Mouse (Mus musculus) testis, adult 2 months (tissue): ENCODE results near the gene Efcab11. TPM values are rescaled to one million over a fixed set of nuclear protein-coding genes. Genes with fewer than 3 reads are reported as not detected.

Experiments
- H3K27ac ChIP-seq: fragments of 200-500 bp; 2 replicates; pipeline ENCODE4 v1.5.1; 2012; ENCODE audit warnings: low read depth, low read length; ENCODE audit not compliant: control insufficient read depth, insufficient read depth
- H3K27me3 ChIP-seq: fragments of 200-500 bp; 2 replicates; pipeline ENCODE4 v1.6.1; 2012; ENCODE audit warnings: mild to moderate bottlenecking, low read length, moderate library complexity; ENCODE audit not compliant: control insufficient read depth, insufficient read depth
- H3K36me3 ChIP-seq: fragments of 200-500 bp; 2 replicates; pipeline ENCODE4 v1.6.1; 2012; ENCODE audit warnings: mild to moderate bottlenecking, low read length; ENCODE audit not compliant: control insufficient read depth, insufficient read depth
- H3K4me1 ChIP-seq: fragments of 200-500 bp; 2 replicates; pipeline ENCODE4 v1.6.1; 2012; ENCODE audit warnings: low read length; ENCODE audit not compliant: control insufficient read depth, insufficient read depth
- H3K4me3 ChIP-seq: fragments of 200-500 bp; 2 replicates; pipeline ENCODE4 v1.5.1; 2012; ENCODE audit warnings: low read depth, mild to moderate bottlenecking, low read length, moderate library complexity, mixed read lengths; ENCODE audit not compliant: control insufficient read depth
- CTCF ChIP-seq: fragments of 200-500 bp; IDR thresholded peaks from 2 replicates; pipeline ENCODE4 v1.5.1; 2012; ENCODE audit warnings: low read depth, mild to moderate bottlenecking, inconsistent platforms, low read length, moderate library complexity; ENCODE audit not compliant: control insufficient read depth, insufficient read depth, insufficient replicate concordance
- POLR2A ChIP-seq: fragments of 200-500 bp; IDR thresholded peaks from 2 replicates; pipeline ENCODE4 v1.6.1; 2012; ENCODE audit warnings: low read depth, mild to moderate bottlenecking, inconsistent platforms, low read length, moderate library complexity; ENCODE audit not compliant: control insufficient read depth
- polyA plus RNA-seq: library from polyadenylated mRNA; depleted of rRNA; stranded (reverse); fragments of >200 nt; gene quantifications from 2 replicates; pipeline ENCODE4 v1.2.3, GENCODE M21; 2012

The Efcab11 gene
- polyA plus RNA-seq, 1 experiment = 7.1 TPM

DNA sequence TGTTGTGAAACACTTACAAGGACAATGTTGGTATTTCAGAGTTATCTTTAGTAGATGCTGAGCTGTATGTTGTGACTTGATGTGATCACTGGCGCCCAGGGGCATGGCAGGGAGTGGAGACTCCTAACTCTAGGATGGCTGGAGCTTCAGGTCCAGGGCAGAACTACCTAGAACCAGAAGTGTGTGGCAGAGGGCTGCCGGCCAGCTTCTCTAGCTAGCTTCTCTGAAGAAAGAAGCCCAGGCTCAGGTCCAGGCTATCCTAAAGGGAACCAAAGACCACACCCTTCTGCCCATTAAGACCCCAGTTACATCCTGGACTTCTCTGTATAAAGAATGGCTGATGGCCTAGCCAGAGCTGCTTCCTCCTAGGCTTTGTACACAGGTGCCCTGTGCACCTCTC is 166.1 kb downstream of the Efcab11 start:
- no peak overlapping the region for H3K27ac ChIP-seq
- no peak overlapping the region for H3K4me3 ChIP-seq
- no peak for TF ChIP-seq POLR2A
- TF ChIP-seq CTCF = no peak
- H3K4me1 ChIP-seq = no peaks in the 10 kb centered on the region
- no peaks in the 10 kb centered on the region; the same call in 1 of the 2 replicates for H3K36me3 ChIP-seq
- H3K27me3 ChIP-seq = no peaks in the 10 kb centered on the region

DNA sequence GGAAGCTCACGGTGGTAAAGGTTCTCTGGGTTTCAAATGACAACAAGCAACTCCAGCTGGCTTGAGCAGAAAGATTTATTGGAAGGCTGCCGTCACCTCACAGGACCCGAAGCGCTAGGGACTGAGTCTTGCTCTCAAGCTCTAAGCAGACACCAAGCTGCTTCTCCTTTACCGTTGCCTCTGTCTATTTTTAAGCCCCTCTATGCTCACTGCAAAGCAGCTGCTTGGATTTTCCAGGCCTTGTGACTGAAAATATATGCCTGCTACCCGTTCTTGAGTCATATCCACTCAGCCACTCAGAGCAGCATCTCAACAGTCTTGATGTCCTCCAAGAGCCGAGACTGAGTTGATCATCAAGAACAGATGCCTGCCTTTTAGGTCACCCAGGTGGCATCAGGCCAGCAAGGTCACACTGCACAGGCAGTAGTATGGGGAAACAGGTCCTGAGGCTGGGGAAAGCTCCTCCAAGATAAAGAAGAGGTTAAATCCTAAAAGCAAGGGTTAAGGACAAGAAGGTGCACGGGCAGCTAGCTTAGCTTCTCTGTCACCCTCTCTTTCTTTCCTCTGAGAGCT is 168.1 kb downstream of the Efcab11 start:
- H3K4me1 ChIP-seq = no peaks in the 10 kb centered on the region
- no peak overlapping the region for H3K4me3 ChIP-seq
- TF ChIP-seq POLR2A = no peak
- TF ChIP-seq CTCF = no peak
- no peak overlapping the region for H3K27ac ChIP-seq
- no peaks in the 10 kb centered on the region for H3K27me3 ChIP-seq
- H3K36me3 ChIP-seq = no peaks in the 10 kb centered on the region; the same call in 1 of the 2 replicates

DNA sequence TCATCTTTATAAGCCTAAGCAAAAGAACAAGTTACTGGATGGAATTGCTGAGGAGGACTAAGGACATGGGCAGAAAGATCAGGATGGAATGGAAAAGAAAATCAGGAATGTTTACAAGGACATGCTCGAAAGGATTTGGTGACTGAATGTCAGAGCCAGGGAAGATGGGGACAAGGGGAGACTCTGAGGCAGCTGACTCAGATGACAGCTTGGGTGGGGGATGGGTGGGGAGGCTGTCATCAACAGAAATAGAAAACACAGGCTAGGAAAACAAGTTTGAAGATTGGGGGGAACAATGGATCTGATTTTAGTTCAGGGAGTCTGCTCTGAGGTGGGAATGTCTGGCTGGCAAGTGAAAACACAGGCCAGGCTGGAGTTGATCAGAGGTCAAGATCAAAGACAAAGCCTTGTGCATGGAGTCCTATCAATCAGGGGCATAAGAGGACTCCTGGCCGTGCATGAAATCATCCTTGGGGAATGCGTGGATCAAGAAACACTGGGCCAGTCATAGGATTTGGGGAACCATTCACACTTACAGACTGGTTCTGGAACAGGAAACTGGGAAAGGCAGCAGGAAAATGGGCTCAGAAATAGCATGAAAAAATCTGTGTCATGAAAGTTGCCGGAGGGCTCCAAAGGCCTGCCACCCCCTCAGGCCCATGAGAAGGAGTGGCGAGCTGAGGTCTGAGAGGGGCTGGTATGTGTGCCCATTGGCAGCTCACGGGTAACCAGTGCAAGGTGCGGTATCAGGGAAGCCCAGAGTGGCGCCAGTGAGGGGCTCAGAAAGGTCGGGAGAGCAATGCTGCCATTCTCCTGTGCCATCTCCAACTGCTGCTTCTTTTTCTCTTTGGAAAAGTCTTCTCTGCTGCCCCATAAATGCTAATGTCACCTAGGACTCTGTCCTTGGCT is 168.9 kb downstream of the Efcab11 start:
- Histone ChIP-seq H3K27ac (no peak overlapping the region), H3K4me3 (no peak overlapping the region), H3K4me1 (no peaks in the 10 kb centered on the region), H3K36me3 (no peaks in the 10 kb centered on the region; the same call in 1 of the 2 replicates), H3K27me3 (no peaks in the 10 kb centered on the region)
- TF ChIP-seq POLR2A (no peak), CTCF (no peak)

DNA sequence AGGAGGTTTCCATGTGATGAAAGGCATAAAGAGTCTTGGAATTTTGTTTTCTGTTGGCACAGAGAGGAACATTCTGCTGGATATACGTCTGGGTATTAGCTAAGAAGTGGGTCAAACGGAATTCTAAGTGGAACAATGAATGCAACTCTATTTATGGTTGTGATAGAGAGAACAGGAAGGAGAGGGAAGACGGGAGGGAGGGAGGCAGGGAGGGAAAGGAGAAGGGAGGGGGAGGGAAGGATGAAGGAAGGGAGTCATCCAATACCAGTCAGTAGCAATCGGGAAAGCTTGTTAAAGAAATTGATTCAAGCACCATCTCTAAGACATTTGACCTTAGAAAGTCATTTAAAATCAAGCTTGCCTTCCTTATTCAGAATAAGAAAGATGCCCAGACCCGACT is 172.0 kb downstream of the Efcab11 start:
- Histone ChIP-seq H3K27ac (no peak overlapping the region), H3K36me3 (no peaks in the 10 kb centered on the region), H3K27me3 (no peaks in the 10 kb centered on the region), H3K4me3 (no peak overlapping the region), H3K4me1 (no peaks in the 10 kb centered on the region)
- TF ChIP-seq CTCF (no peak), POLR2A (no peak)

DNA sequence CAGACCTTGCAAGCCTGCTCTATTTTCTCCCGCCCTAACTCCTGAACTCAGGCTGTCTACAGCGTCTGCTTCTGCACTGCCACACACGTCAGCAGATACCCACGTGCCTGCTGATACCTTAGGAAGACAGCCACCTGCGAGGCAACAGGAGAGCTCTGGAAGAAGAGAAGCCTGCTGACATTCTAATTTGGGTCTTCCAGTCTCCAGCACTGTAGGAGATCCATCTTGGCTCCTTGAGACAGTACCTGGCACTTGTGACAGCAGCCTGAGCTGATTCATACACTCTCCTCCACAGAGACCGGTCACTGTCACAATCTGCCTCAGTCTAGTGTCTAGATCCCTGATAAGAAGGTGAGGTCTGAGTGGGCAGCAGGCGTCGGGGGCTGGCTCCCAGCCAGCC is 182.0 kb downstream of the Efcab11 start:
- TF ChIP-seq CTCF (no peak), POLR2A (no peak)
- no peaks in the 10 kb centered on the region for H3K36me3 ChIP-seq
- H3K27me3 ChIP-seq = no peaks in the 10 kb centered on the region
- no peaks in the 10 kb centered on the region for H3K4me1 ChIP-seq
- H3K27ac ChIP-seq = no peak overlapping the region
- no peak overlapping the region for H3K4me3 ChIP-seq

DNA sequence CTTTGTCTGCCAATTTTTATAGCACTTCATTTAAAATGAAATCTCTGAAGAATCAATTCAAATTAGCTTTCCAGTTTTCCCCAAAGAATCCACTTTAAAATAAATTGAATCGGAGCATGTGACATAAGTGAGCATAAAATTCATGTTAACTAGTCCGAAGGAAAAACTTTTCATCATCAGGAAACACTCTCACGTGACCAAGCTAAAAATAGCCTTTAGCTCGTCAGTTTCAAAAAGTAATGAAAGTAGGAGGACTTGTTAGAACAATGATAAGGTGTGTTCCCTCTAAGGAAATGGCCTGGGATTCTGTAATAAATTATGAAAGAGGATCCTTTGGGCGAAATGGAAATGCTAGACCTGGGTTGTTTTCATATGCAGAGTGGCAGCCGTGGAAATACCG is 183.9 kb downstream of the Efcab11 start:
- Histone ChIP-seq H3K27me3 (no peaks in the 10 kb centered on the region), H3K27ac (no peak overlapping the region), H3K4me1 (no peaks in the 10 kb centered on the region), H3K4me3 (no peak overlapping the region), H3K36me3 (no peaks in the 10 kb centered on the region)
- TF ChIP-seq POLR2A (no peak), CTCF (no peak)

DNA sequence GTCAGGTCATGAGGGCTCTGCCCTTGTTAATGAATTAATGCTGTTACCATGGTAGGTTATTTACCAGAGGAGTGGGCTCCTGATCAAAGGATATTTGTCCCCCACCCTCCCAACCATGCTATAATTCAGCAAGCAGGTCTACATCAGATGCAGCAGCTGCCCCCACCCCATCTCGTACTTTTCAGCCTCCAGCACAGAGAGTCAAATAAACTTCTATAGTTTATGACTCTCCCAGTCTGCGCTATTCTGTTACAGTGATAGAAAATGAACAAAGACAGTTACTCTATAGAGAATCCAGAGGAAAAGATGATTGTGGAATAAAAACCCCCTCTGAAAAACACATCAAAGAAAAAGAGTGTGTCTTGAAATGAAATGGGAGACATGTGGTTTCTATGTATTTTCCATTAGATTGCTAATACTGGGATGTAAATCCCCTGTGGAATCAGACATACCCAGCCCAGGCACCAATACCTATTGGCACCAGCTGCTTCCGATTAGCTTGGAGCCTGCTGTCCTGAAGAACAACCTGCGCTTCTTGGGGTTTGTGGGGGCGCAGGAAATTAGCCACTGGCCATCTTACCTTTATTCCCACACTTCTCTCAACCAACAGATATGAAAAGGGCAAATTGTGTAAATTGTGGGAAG is 184.7 kb downstream of the Efcab11 start:
- TF ChIP-seq CTCF = no peak
- TF ChIP-seq POLR2A = no peak
- no peaks in the 10 kb centered on the region for H3K4me1 ChIP-seq
- no peak overlapping the region for H3K27ac ChIP-seq
- H3K36me3 ChIP-seq = no peaks in the 10 kb centered on the region
- H3K4me3 ChIP-seq = no peak overlapping the region
- H3K27me3 ChIP-seq = no peaks in the 10 kb centered on the region
